Mouse (Mus musculus): ENCODE results near the gene Ubac1.

GRCm38 (mm10) chr2:25983159-25983907, 38.2 kb downstream of the Ubac1 start, which contains the start of gene Camsap1:
- no peak for TF ChIP-seq CTCF (IDR thresholded peaks at IDR 0.05; ENCODE audit: insufficient read depth, low read length)
- peak; percentile 24; the same call in 1 of the 2 replicates for TF ChIP-seq POLR2A (IDR thresholded peaks at IDR 0.05; ENCODE audit: borderline replicate concordance, extremely low read depth, low read depth, low read length)
